Mouse (Mus musculus): ENCODE measurements around the gene Cd80.
"Not testable (repeated sequence)": the region's sequence is repeated elsewhere in the genome, so short reads cannot be mapped to it uniquely, and the experiment has no call there.

Gene Cd80

GRCm38 (mm10) chr16:38455511-38456418 is at the start of gene Cd80:
Gene Cd80 (plus strand): TSS chr16:38455561.
- no peak for DNase-seq (ENCODE audit: low read depth, low spot score)

- no peak for DNase-seq (ENCODE audit: low read depth, low spot score)
These were observed 49.1 kb upstream of the Cd80 start for GRCm38 (mm10) chr16:38406293-38406692.

GRCm38 (mm10) chr16:38406708-38407107 is 48.7 kb upstream of the Cd80 start:
- no peak for DNase-seq (ENCODE audit: low read depth, low spot score)

- no peak for DNase-seq (ENCODE audit: low read depth, low spot score)
These were observed 47.8 kb upstream of the Cd80 start for GRCm38 (mm10) chr16:38407584-38407983.

- no peak for DNase-seq (ENCODE audit: low read depth, low spot score)
These were observed 46.9 kb upstream of the Cd80 start for GRCm38 (mm10) chr16:38408416-38408815.

- no peak for DNase-seq (ENCODE audit: low read depth, low spot score)
These were observed 40.4 kb upstream of the Cd80 start for GRCm38 (mm10) chr16:38414953-38415352.

GRCm38 (mm10) chr16:38425374-38425773 is 30.0 kb upstream of the Cd80 start:
- peak; percentile 62 for DNase-seq (ENCODE audit: low read depth, low spot score)

GRCm38 (mm10) chr16:38425799-38426198 is 29.6 kb upstream of the Cd80 start:
- DNase-seq (ENCODE audit: low read depth, low spot score) = no peak

- DNase-seq (ENCODE audit: low read depth, low spot score) = no peak
These were observed 23.7 kb upstream of the Cd80 start for GRCm38 (mm10) chr16:38431446-38432185.

GRCm38 (mm10) chr16:38432498-38433425 is 22.6 kb upstream of the Cd80 start, which contains the start of gene Pla1a:
Gene Pla1a (minus strand): TSS chr16:38433145.
- peak; percentile 55 for DNase-seq (ENCODE audit: low read depth, low spot score)

GRCm38 (mm10) chr16:38433514-38433913 is 21.8 kb upstream of the Cd80 start:
- no peak for DNase-seq (ENCODE audit: low read depth, low spot score)

- no peak for DNase-seq (ENCODE audit: low read depth, low spot score)
These were observed 21.0 kb upstream of the Cd80 start for GRCm38 (mm10) chr16:38434295-38434795.

- no peak for DNase-seq (ENCODE audit: low read depth, low spot score)
These were observed 16.2 kb upstream of the Cd80 start for GRCm38 (mm10) chr16:38439190-38439589.

GRCm38 (mm10) chr16:38440403-38440802 is 15.0 kb upstream of the Cd80 start:
- no peak for DNase-seq (ENCODE audit: low read depth, low spot score)

GRCm38 (mm10) chr16:38441611-38442010 is 13.8 kb upstream of the Cd80 start:
- no peak for DNase-seq (ENCODE audit: low read depth, low spot score)

- DNase-seq (ENCODE audit: low read depth, low spot score) = no peak
These were observed 13.1 kb upstream of the Cd80 start for GRCm38 (mm10) chr16:38442216-38442615.

GRCm38 (mm10) chr16:38443721-38444464 is 11.5 kb upstream of the Cd80 start:
- DNase-seq (ENCODE audit: low read depth, low spot score) = no peak

- DNase-seq (ENCODE audit: low read depth, low spot score) = no peak
These were observed 10.3 kb upstream of the Cd80 start for GRCm38 (mm10) chr16:38445046-38445445.

GRCm38 (mm10) chr16:38445576-38445975 is 9.8 kb upstream of the Cd80 start:
- DNase-seq (ENCODE audit: low read depth, low spot score) = no peak

GRCm38 (mm10) chr16:38446141-38446540 is 9.2 kb upstream of the Cd80 start:
- DNase-seq (ENCODE audit: low read depth, low spot score) = not testable (repeated sequence)

GRCm38 (mm10) chr16:38447366-38447765 is 8.0 kb upstream of the Cd80 start:
- no peak for DNase-seq (ENCODE audit: low read depth, low spot score)

All from skeletal muscle tissue, adult 2 months (tissue).